Mouse (Mus musculus): ENCODE data around the gene Ndufaf8.

Gene Ndufaf8

GRCm38 (mm10) chr11:120098588-120099511 lies at the start of gene Ndufaf8, which contains the start of gene Tepsin:
Gene Ndufaf8, plus strand, starts transcription at chr11:120098928.
Gene Tepsin, minus strand, starts transcription at chr11:120098731.
- peak; percentile 98 for DNase-seq

GRCm38 (mm10) chr11:120049067-120049466 lies 49.7 kb upstream of the Ndufaf8 start:
- no peak for DNase-seq

- no peak for DNase-seq
Measured at GRCm38 (mm10) chr11:120051124-120051811, 47.5 kb upstream of the Ndufaf8 start.

DNA sequence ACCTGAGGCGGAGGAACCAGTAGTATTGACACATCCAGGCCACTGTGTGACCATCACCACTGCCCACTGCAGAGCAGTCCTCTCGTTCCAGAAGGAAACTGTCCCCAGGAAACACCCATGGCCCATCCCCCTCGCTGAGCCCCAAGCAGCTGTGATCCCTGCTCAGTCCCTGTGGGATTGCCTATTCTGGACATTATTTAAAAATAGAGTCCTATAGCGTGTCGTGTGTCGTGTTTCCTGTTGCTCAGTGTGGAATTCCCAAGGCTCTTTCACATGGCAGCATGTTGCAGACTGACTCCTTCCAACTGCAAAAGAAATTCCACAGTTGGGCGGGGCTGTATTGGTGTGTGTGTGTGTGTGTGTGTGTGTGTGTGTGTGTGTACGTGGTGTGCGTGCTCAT lies 46.5 kb upstream of the Ndufaf8 start:
- no peak for DNase-seq

DNA sequence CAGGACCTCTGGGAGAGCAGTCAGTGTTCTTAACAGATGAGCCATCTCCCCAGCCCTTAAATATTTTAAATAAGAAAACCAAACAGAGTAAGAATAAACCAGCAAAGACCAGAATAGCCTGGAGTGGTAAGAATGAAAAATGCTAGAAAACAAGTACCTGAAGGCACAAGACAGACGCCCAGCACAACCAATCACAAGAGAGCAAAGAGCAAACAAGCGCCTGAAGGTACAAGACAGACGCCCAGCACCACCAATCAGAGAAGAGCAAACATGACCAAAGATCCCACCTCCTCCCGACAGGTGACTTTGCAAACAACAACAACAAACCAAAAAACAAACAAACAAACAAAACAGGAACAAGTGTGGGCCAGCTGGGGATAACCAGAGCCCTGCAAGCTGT lies 44.9 kb upstream of the Ndufaf8 start:
- DNase-seq: no peak

DNA sequence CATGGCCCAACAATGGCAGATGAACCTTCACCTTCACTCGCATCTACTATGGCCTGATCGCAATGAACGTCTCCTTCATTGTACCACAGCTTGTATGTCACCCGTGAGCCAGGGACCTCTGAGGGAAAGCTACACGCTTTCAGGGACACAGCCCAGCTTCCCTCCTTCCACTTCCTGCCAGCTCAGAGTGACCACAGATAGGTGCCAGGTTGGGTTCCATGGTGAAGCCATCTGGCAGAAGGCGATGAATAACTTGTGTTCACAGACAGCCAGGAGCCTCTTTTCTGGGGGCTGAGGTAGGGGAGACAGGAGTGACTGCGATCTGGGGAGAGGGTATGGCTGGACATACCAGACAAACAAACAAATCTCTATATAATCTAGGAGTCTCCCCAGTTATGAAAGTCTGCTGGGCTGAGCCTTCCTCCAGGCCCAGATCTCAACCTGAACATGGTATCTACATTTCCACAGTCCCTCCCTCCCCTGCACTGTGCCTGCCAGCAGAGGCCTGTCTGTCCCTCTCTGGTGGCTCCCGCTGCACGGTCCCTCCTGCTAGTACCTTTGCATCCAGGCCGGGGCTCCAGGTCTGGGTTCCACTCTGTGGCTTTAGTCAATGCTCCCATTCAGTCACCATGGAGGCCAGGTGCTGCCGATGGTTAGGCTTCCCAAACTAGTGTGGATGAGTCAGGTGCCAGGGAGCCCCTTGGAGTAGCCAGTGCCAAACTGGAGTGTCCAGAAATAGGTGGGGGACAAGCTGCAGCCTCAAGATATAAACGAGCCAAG lies 42.6 kb upstream of the Ndufaf8 start:
- no peak for DNase-seq

- no peak for DNase-seq
Measured at GRCm38 (mm10) chr11:120060634-120061033, 38.1 kb upstream of the Ndufaf8 start.

GRCm38 (mm10) chr11:120063326-120063725 lies 35.4 kb upstream of the Ndufaf8 start:
- DNase-seq: no peak

- no peak for DNase-seq
Measured at GRCm38 (mm10) chr11:120064006-120064667, 34.6 kb upstream of the Ndufaf8 start.

GRCm38 (mm10) chr11:120064668-120065040 lies 34.1 kb upstream of the Ndufaf8 start:
- no peak for DNase-seq

DNA sequence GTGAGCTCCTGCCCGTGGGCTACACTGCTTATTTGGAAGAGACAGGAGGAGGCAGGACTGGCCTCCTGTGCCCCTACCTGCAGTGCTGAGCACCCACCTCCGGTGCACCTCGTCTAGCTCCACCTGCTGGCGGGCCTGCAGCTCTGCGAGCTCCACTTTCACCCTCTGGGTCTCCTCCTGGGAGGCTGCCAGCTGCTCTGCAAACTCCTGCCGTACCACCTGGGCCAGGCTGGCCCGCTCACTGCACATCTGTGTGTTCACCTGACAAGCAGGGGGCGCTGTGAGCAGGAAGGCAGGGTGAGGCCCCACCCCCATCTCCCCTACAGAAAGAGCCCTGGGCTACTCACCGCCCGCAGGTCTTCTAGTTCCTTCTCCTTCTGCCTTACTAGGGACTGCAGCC lies 33.4 kb upstream of the Ndufaf8 start:
- peak; percentile 72 for DNase-seq

GRCm38 (mm10) chr11:120067834-120068233 lies 30.9 kb upstream of the Ndufaf8 start:
- DNase-seq: no peak

GRCm38 (mm10) chr11:120069261-120069660 lies 29.5 kb upstream of the Ndufaf8 start:
- no peak for DNase-seq

DNA sequence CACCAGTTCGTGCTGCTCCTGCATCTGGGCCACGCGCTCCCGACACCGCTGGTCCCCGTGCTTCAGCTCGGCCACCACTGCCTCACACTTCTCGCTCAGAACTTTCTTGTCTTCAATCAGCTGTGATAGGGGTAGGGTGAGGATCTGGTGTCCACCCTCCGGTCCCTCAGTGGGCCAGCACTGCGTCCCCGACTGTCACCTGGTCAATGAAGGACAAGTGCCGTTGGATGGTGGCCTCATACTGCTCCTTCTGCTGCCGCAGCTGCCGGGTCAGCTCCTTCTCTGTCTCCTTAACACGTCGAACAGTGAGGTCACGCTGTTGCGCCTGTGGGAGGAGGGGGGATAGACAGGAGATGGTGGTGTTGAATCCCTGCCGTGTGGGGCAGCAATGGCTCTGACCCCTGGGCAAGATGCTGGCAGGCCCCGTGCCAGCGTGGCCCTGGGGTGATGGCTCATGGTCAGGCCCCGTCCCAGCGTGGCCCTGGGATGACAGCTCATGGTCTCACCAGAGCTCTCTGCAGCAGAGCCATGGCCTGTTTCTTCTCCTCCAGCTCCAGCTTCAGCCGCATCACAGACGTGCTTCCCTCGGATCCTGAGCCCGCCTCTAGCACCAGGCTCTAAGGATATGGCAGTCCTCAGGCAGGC lies 28.3 kb upstream of the Ndufaf8 start:
- DNase-seq: no peak

GRCm38 (mm10) chr11:120071065-120071464 lies 27.7 kb upstream of the Ndufaf8 start:
- no peak for DNase-seq

DNA sequence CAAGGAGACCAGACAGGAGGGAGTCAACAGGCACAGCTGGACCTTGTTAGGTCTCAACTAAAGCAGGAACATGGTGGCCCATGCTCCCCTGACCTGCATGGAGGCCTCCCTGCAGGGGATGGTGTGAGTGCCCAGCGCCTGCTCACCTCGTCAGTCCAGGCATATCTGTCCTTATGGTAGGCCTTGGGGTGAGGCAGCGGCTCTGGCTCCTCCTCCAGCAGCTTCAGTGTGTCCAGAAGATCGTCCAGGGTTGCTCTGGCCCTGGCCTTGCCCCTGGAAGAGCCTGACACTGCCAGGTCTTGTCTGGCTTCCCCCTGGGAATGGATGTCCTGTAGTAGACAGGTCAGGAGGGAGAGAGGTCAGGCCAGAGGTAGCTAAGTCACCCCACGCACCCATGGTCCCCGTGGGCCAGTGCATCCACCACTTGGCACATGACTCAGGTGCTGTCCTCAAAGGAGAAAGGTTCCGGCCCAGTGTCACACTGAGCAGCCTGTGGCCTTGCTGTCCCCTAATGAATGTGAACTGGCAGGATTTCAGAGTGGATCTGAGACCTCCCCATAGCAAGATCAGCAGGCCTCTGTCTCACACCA lies 26.9 kb upstream of the Ndufaf8 start:
- no peak for DNase-seq

- DNase-seq: no peak
Measured at GRCm38 (mm10) chr11:120072986-120073647, 25.6 kb upstream of the Ndufaf8 start.

GRCm38 (mm10) chr11:120076191-120076590 lies 22.5 kb upstream of the Ndufaf8 start:
- no peak for DNase-seq

- no peak for DNase-seq
Measured at GRCm38 (mm10) chr11:120080282-120080681, 18.4 kb upstream of the Ndufaf8 start.

GRCm38 (mm10) chr11:120085891-120086627 lies 12.7 kb upstream of the Ndufaf8 start:
- peak; percentile 53 for DNase-seq

All from thymus, postnatal 14 days (tissue).